Mouse (Mus musculus) splenic B cell, adult 2 months (primary cell): Measurements from ENCODE around the gene Prkca.
A peak's percentile ranks its signal among the peaks of the same experiment; 100 is the strongest.

ENCODE experiments used
- DNase-seq: peaks from one replicate; pipeline ENCODE4 v3.0.0-alpha.2; 2011; ENCODE audit warnings: low read depth, low spot score
- H3K27me3 ChIP-seq: 2 replicates; pipeline ENCODE4 v1.6.1; 2012; ENCODE audit warnings: mild to moderate bottlenecking, low read length, moderate library complexity, mixed read lengths; ENCODE audit not compliant: control insufficient read depth, poor library complexity, insufficient read depth, severe bottlenecking
- H3K36me3 ChIP-seq: 2 replicates; pipeline ENCODE4 v1.6.1; 2012; ENCODE audit warnings: mild to moderate bottlenecking, low read length, moderate library complexity, mixed read lengths; ENCODE audit not compliant: control insufficient read depth, poor library complexity, insufficient read depth, severe bottlenecking

Gene Prkca

GRCm38 (mm10) chr11:108343789-108344462, at the start of gene Prkca:
Gene Prkca, minus strand, starts transcription at chr11:108343928.
- peak; percentile 93 for DNase-seq
- Histone ChIP-seq H3K27me3 (no peaks in the 10 kb centered on the region), H3K36me3 (no peaks in the 10 kb centered on the region; the same call in 1 of the 2 replicates)

GRCm38 (mm10) chr11:108385666-108386024, 41.9 kb upstream of the Prkca start:
- no peak for DNase-seq
- no peaks in the 10 kb centered on the region for H3K27me3 ChIP-seq
- H3K36me3 ChIP-seq = no peaks in the 10 kb centered on the region

- Histone ChIP-seq H3K36me3 (no peaks in the 10 kb centered on the region), H3K27me3 (no peaks in the 10 kb centered on the region)
- DNase-seq = no peak
Observed at GRCm38 (mm10) chr11:108384920-108385665, 41.4 kb upstream of the Prkca start.

- Histone ChIP-seq H3K27me3 (no peaks in the 10 kb centered on the region), H3K36me3 (no peaks in the 10 kb centered on the region)
- DNase-seq = no peak
Observed at GRCm38 (mm10) chr11:108382664-108383063, 38.9 kb upstream of the Prkca start.

GRCm38 (mm10) chr11:108378363-108378751, 34.6 kb upstream of the Prkca start:
- DNase-seq = no peak
- H3K27me3 ChIP-seq = no peaks in the 10 kb centered on the region
- no peaks in the 10 kb centered on the region for H3K36me3 ChIP-seq

DNA sequence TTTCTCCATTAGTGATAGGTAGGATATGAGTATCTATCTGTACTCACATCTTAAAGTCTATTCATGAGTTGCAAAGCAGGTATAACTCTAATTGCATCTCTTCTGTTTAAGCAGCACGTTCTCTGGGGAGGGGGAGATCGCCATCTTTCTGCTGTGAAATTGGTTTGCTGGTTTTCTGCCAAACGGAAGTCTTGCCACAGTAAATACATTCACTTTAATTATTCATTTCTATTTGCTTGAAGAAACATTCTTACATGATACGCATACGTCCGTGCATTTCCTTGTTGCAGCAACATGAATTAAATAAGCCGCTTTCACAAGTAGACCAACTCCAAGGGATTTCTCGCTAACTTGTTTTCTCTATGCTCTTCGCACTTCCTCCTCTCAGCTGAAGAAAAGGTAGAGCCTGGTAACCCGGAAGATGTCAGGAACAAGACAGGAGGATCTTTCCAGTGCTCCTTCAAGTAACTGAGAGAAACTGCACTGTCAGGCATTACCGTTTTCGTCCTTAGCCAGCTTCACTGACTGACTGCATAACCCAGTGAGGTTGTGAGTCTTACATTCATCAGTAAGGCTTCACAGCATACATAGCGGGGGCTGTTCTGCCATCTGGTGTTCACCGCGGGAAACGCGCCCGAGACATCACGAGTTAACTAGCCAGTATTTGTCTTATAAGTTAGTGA, 34.1 kb upstream of the Prkca start:
- H3K36me3 ChIP-seq = no peaks in the 10 kb centered on the region
- DNase-seq = peak; percentile 86
- H3K27me3 ChIP-seq = no peaks in the 10 kb centered on the region

- H3K27me3 ChIP-seq = no peaks in the 10 kb centered on the region
- no peak for DNase-seq
- no peaks in the 10 kb centered on the region for H3K36me3 ChIP-seq
Observed at GRCm38 (mm10) chr11:108376815-108377214, 33.1 kb upstream of the Prkca start.

- Histone ChIP-seq H3K27me3 (no peaks in the 10 kb centered on the region), H3K36me3 (no peaks in the 10 kb centered on the region)
- no peak for DNase-seq
Observed at GRCm38 (mm10) chr11:108367046-108367445, 23.3 kb upstream of the Prkca start.

- DNase-seq = no peak
- Histone ChIP-seq H3K27me3 (no peaks in the 10 kb centered on the region), H3K36me3 (no peaks in the 10 kb centered on the region)
Observed at GRCm38 (mm10) chr11:108365600-108365999, 21.9 kb upstream of the Prkca start.

DNA sequence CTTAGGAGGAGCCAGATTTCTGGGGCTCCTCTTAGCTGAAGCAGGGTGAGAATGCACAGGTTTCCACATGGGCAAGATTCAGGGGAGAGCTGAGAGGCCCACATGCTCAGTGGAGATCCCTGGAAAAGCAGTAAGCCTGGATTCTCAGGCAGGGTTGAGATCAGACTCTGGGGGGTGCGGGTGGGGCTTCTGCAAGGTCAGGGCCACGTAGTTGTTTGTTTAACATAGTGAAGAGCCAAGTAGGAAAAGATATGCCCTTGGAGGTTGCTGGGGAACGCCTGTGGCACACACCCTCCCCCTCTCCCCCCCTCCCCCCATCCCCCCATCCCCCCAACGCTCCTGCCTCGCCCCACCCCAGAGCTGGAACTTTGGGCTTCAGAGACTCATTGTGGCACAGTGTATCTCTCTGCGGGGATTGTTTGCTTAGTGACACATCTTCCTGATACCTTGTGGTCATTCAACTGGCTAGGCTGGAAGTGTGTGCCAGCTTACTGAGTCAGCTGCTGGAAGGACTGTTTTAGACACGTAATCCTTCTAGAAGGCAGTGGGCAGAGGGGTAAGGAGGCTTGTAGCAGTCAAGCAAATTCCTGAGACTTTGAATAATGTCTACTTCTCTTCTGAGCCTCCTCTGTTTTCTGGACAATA, 21.3 kb upstream of the Prkca start:
- DNase-seq = no peak
- Histone ChIP-seq H3K27me3 (no peaks in the 10 kb centered on the region), H3K36me3 (no peaks in the 10 kb centered on the region)

- no peaks in the 10 kb centered on the region for H3K36me3 ChIP-seq
- H3K27me3 ChIP-seq = no peaks in the 10 kb centered on the region
- no peak for DNase-seq
Observed at GRCm38 (mm10) chr11:108363991-108364390, 20.3 kb upstream of the Prkca start.

- Histone ChIP-seq H3K27me3 (no peaks in the 10 kb centered on the region), H3K36me3 (no peaks in the 10 kb centered on the region)
- no peak for DNase-seq
Observed at GRCm38 (mm10) chr11:108362965-108363364, 19.2 kb upstream of the Prkca start.

DNA sequence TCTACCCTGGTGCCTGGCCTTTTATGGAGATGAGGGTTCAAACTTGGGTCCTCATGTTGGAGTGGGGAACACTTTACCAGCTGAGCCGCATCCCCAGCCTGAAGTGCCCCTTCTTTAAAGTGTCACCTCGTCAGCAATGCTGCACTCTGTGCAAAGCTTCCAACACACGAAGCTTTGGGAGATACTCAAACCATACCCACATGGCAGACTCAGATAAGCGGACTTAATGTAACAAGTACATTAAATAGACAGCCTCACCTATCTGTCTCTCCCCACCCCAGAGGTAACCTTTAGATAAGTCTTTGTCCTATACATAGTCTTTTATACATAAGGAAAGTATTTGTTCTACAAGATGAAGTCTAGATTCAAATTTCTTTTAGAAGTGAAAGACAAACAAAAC, 17.3 kb upstream of the Prkca start:
- Histone ChIP-seq H3K36me3 (no peaks in the 10 kb centered on the region), H3K27me3 (no peaks in the 10 kb centered on the region)
- DNase-seq = no peak

DNA sequence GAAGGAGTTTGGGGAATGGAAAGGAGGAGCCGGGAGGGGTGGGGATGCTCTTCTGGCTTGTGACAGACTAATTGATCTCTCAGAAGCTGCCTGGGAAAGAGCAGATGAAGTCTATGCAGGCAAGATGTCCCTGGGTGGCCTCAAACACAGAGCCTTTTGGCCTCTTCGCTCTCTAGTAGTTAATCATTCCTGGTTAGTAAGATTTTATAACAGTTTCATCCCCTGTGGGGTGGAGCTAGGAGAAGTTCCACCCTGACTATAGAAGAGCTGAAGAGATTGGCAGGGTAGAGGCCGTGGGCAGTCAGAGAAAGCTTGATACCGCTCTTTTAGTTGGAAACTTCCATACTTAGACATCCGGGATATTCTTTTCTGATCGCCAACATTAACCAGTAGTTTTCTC, 15.2 kb upstream of the Prkca start:
- Histone ChIP-seq H3K27me3 (no peaks in the 10 kb centered on the region), H3K36me3 (no peaks in the 10 kb centered on the region)
- DNase-seq = no peak

GRCm38 (mm10) chr11:108356020-108356419, 12.3 kb upstream of the Prkca start:
- H3K27me3 ChIP-seq = no peaks in the 10 kb centered on the region
- DNase-seq = no peak
- H3K36me3 ChIP-seq = no peaks in the 10 kb centered on the region
